Mouse (Mus musculus) erythroblast, embryonic 14.5 days (primary cell): ENCODE measurements at regions not wholly inside any gene's neighbourhood (a gene's known extent, or its start where the extent isn't known, plus 50 kb on each side); places are given as distances from the start of the nearest gene placed in this dataset.

Experiments
- H3K27me3 ChIP-seq: 2 replicates; pipeline ENCODE4 v1.6.1; 2012; ENCODE audit warnings: inconsistent platforms; ENCODE audit not compliant: control insufficient read depth
- H3K36me3 ChIP-seq: 2 replicates; pipeline ENCODE4 v1.6.1; 2012; ENCODE audit warnings: mild to moderate bottlenecking, inconsistent platforms; ENCODE audit not compliant: control insufficient read depth
- H3K4me1 ChIP-seq: 2 replicates; pipeline ENCODE4 v1.6.1; 2012; ENCODE audit warnings: inconsistent platforms; ENCODE audit not compliant: control insufficient read depth
- H3K4me3 ChIP-seq: replicated peaks from 2 replicates; pipeline ENCODE3; 2012; ENCODE audit warnings: moderate library complexity, mild to moderate bottlenecking, inconsistent platforms
- H3K9me3 ChIP-seq: 2 replicates; pipeline ENCODE4 v1.6.1; 2012; ENCODE audit warnings: low read length, inconsistent platforms, mixed read lengths; ENCODE audit not compliant: control insufficient read depth
- GATA1 ChIP-seq: IDR thresholded peaks from 2 replicates; pipeline ENCODE4 v1.6.1; 2012; ENCODE audit warnings: low read length, inconsistent platforms, mixed read lengths
- TAL1 ChIP-seq: IDR thresholded peaks from 3 replicates; pipeline ENCODE4 v1.6.1; 2012; ENCODE audit warnings: low read length, inconsistent platforms, mixed read lengths

DNA sequence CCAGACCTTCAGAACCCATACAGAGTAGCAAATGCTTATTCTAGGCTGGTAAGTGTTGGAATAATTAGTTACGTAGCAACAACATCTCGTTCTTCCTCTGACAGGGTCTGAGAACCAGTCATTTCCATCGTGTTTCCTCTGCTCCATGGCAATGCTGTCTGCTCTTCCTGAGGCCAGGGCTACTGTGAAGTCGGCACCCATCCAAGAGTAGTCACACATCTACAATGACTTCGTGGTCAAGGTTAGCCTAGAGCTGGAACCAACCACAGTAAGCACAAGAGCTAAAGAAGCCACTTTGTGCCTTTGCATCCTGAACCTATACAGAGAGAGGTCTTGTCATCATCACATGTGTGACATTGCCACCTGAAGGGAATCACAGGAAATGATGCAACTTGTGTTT is 124.1 kb upstream of the Rad23b start:
- Histone ChIP-seq H3K9me3 (no peaks in the 10 kb centered on the region), H3K4me1 (no peaks in the 10 kb centered on the region), H3K27me3 (no peaks in the 10 kb centered on the region), H3K4me3 (no peak overlapping the region), H3K36me3 (no peaks in the 10 kb centered on the region)
- TF ChIP-seq TAL1 (no peak), GATA1 (no peak)

- Histone ChIP-seq H3K27me3 (no peaks in the 10 kb centered on the region), H3K4me1 (no peaks in the 10 kb centered on the region), H3K9me3 (no peaks in the 10 kb centered on the region), H3K4me3 (no peak overlapping the region), H3K36me3 (no peaks in the 10 kb centered on the region)
- no peak for TF ChIP-seq TAL1
- TF ChIP-seq GATA1: no peak
Observed at GRCm38 (mm10) chr4:55227394-55227793, 122.4 kb upstream of the Rad23b start.

DNA sequence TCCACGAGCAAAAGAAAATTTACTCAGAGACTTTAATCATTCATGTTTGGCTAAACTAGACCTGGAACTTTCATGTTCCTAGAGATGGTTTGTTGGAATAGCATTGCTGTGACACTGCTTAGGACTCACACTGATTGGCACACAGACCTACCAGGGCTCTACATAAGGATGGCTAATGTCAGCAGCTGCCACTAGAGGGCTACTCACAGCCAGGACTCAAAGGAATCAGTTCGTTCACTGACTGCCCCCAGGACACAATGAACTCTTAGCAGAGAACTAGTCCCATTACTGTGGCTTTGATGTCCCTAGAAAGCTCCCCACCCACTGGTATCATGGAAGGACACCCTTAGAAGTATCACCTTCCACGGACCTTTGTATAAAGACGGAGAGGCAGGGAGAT is 118.3 kb upstream of the Rad23b start:
- H3K4me3 ChIP-seq: no peak overlapping the region
- H3K9me3 ChIP-seq: no peaks in the 10 kb centered on the region
- H3K36me3 ChIP-seq: no peaks in the 10 kb centered on the region
- TF ChIP-seq GATA1: no peak
- no peak for TF ChIP-seq TAL1
- H3K27me3 ChIP-seq: no peaks in the 10 kb centered on the region
- no peaks in the 10 kb centered on the region for H3K4me1 ChIP-seq

GRCm38 (mm10) chr4:55237856-55238255 is 112.0 kb upstream of the Rad23b start:
- no peak for TF ChIP-seq GATA1
- no peak for TF ChIP-seq TAL1

DNA sequence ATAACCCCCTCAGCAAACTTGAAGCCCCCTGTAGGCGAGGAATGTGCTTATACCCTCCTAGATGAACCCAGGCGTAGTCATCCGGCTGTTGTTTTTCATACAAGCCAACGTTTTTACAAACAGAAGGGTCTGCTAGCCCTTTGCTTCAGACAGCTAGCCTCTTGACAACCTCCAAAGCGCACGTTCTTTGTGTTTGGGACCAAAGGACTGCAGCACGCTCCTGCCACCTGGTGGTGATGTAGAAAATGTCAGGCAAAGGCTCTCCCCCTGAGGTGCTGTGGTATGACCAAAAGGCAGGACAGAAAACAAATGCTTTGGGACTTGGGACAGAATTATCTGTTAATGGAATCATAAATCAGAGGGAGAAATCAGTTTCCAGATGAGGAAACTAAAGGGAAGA is 109.4 kb upstream of the Rad23b start:
- TF ChIP-seq TAL1: no peak
- no peak for TF ChIP-seq GATA1
- H3K9me3 ChIP-seq: no peaks in the 10 kb centered on the region
- H3K4me3 ChIP-seq: no peak overlapping the region
- no peaks in the 10 kb centered on the region for H3K4me1 ChIP-seq
- H3K27me3 ChIP-seq: no peaks in the 10 kb centered on the region
- no peaks in the 10 kb centered on the region for H3K36me3 ChIP-seq

More at GRCm38 (mm10) chr4:55237856-55238255, 112.0 kb upstream of the Rad23b start:
- Histone ChIP-seq H3K4me1 (no peaks in the 10 kb centered on the region), H3K9me3 (no peaks in the 10 kb centered on the region), H3K4me3 (no peak overlapping the region), H3K36me3 (no peaks in the 10 kb centered on the region), H3K27me3 (no peaks in the 10 kb centered on the region)

- H3K9me3 ChIP-seq: no peaks in the 10 kb centered on the region
- no peaks in the 10 kb centered on the region for H3K4me1 ChIP-seq
- H3K27me3 ChIP-seq: no peaks in the 10 kb centered on the region
- H3K36me3 ChIP-seq: no peaks in the 10 kb centered on the region
- H3K4me3 ChIP-seq: no peak overlapping the region
- TF ChIP-seq GATA1 (no peak), TAL1 (no peak)
Observed at GRCm38 (mm10) chr4:55242331-55242730, 107.5 kb upstream of the Rad23b start.

DNA sequence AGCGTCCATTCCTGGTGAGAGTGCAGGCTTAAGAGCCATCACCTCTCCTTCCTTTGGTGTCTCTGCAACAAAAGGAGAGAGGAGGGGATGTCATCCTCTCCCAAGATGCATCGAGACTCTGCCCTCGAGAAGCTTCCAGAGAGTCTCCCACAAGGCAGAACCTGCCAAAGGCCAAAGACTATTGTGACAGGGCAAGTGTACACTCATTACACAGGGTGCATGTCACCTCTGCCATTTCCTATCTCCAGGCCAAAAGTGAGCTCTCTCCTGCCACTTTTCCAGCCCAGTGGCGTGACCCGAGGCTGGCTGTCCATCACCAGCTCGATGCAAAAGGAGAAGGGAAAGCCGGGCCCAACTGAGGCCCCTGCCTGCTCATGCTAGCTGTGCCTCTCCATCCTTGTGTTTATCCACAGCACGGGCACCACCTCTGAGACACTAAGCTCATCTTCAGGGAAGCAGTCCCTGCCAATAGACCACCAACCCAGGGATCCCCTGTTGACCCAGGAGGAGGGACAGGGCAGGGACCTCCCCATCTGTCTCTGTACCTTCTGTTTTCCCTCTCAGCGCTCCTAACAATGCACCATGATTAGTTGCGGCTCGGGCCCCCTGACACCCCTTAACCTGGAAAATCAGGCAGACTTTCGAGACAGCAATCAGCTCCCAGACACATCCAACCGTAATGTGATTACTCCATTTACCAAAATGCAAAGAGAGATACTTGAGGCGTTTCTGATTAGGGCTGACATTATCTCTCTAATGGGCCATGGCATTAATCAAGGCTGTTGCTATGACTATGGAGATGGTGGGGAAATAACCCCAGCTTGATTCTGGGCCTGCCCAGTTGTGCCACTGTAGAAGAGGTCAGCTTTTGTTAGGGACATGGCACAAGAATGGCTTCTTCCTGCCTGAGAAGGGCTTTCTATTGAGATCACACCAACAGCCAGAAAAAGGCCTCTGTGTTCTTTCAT is 106.5 kb upstream of the Rad23b start:
- TF ChIP-seq TAL1 (no peak), GATA1 (no peak)
- H3K4me1 ChIP-seq: no peaks in the 10 kb centered on the region
- H3K4me3 ChIP-seq: no peak overlapping the region
- no peaks in the 10 kb centered on the region for H3K9me3 ChIP-seq
- H3K36me3 ChIP-seq: no peaks in the 10 kb centered on the region
- no peaks in the 10 kb centered on the region for H3K27me3 ChIP-seq

DNA sequence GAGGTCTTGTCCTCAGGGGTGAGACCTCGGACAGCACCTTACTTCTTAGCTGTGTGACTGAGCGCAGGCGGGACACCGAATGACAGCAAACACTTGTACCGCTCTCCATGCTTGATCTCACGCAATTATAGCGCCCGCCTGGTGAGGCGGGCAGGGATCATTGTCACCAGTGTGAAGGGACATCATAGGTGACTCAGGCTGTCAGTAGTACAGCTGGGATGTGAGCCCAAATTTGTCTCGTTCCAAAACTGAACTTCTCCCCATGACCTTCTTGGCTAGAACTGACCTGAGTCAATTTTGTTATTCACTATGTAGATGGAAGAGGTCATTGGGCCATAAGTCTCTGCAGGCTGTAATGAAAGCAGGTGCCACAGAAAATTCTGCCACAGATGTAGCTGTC is 104.1 kb upstream of the Rad23b start:
- no peaks in the 10 kb centered on the region for H3K27me3 ChIP-seq
- H3K9me3 ChIP-seq: no peaks in the 10 kb centered on the region
- H3K36me3 ChIP-seq: no peaks in the 10 kb centered on the region
- no peaks in the 10 kb centered on the region for H3K4me1 ChIP-seq
- H3K4me3 ChIP-seq: no peak overlapping the region
- TF ChIP-seq GATA1 (no peak), TAL1 (no peak)

- Histone ChIP-seq H3K4me3 (no peak overlapping the region), H3K4me1 (no peaks in the 10 kb centered on the region), H3K27me3 (no peaks in the 10 kb centered on the region), H3K9me3 (no peaks in the 10 kb centered on the region), H3K36me3 (no peaks in the 10 kb centered on the region)
- no peak for TF ChIP-seq GATA1
- TF ChIP-seq TAL1: no peak
Observed at GRCm38 (mm10) chr4:55250334-55250733, 99.5 kb upstream of the Rad23b start.
